Mouse (Mus musculus) left cerebral cortex, adult 2 months (tissue): Measurements from ENCODE around the gene Lrrc8c. TPM values are rescaled to one million over a fixed set of nuclear protein-coding genes. Genes with fewer than 3 reads are reported as not detected.

ENCODE experiments used
- DNase-seq, 2 experiments: peaks; one replicate each; pipeline ENCODE4 v3.0.0; 2021 to 2022; ENCODE audit warnings: low spot score in 2 of 2, mixed read lengths in 1 of 2; ENCODE audit errors: extremely low spot score in 1 of 2
- H3K27ac ChIP-seq: fragments of 200-600 bp; 2 replicates; pipeline ENCODE4 v1.8.1; 2022
- H3K4me3 ChIP-seq: fragments of 200-600 bp; 2 replicates; pipeline ENCODE4 v1.8.1; 2022
- CTCF ChIP-seq: fragments of 200-600 bp; IDR thresholded peaks from 2 replicates; pipeline ENCODE4 v1.8.1; 2022; ENCODE audit warnings: antibody characterized with exemption, mild to moderate bottlenecking, moderate library complexity
- intact Hi-C: fragments of 180-260 bp; cut with DNase I; formaldehyde crosslinking; loops from one replicate; pipeline ENCODE4 v1.15.1; 2025
- total RNA-seq, 2 experiments: library from RNA; stranded (reverse); gene quantifications; 2 replicates each; pipeline ENCODE4 v1.2.3; 2021

Lrrc8c gene
- total RNA-seq, 2 experiments from 2014 or later: 32.7 to 37.5 TPM

DNA sequence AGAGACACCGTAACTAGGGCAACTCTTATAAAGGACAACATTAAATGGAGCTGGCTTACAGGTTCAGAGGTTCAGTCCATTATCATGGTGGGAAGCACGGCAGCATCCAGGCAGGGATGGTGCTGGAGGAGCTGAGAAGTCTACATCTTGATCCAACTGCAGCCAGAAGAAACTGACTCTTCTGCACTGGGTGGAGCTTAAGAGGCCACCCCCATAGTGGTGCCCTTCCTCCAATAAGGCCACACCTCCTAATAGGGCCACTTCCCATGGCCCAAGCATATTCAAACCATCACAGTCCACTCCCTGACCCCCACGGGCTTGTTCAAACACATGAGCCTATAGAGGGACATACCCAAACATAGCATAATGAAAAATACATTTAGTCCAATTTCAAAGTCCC, 16.0 kb downstream of the Lrrc8c start:
- Histone ChIP-seq H3K4me3 (no peak overlapping the region), H3K27ac (no peak overlapping the region)
- no peak for TF ChIP-seq CTCF
- intact Hi-C loops: no loop called here
- no peak for DNase-seq

DNA sequence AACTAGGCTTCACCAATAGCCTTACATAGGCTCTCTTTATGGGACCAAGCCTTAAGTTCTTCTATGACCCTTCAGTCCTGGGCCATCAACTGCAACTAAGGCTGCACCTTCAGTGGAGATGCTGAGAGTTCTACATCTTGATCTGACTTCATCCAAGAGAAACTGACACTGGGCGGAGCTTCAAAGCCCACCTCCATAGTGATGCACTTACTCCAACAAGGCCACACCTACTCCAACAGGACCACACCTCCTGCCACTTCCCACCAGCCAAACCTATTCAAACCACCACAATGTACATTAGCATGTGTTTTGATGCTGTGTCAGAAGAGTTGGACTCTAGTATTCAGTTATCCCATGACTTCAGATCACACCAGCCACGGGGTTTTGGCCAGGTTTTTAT, 17.0 kb downstream of the Lrrc8c start:
- H3K27ac ChIP-seq: no peak overlapping the region
- TF ChIP-seq CTCF: no peak
- intact Hi-C loops: no loop called here
- no peak overlapping the region for H3K4me3 ChIP-seq
- no peak for DNase-seq

DNA sequence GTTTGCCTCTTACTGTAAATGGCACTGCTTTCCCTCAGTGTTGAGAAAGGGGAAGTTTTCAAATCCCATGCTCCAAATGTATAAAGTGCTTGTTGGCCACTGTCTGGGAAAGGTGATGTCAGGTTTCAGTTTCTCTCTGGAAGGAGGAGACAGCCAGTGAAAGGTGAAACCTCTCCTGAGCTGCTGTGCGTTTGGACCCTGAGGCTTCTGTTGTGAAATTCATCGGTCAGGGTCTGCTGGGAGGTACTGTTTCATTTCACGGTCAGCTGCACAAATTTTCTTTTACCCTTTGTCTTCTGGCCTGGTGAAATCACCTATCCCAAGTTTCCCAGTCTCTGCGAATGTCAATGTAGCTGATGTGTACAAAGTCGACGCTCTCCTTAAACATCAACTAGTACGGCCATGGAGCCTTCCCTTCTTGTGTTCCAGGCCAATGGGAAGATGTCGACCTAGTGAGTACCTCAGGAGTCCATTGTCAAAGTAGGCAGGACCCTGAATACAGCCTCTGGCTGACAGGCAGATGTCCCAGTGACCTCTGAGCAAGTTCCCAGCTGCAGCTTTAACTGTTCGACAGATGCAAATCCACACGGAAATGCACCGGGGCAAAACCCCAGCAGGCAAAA, 18.0 kb downstream of the Lrrc8c start:
- no peak overlapping the region for H3K27ac ChIP-seq
- no peak for DNase-seq
- no peak overlapping the region for H3K4me3 ChIP-seq
- TF ChIP-seq CTCF: no peak
- intact Hi-C loops: no loop called here

DNA sequence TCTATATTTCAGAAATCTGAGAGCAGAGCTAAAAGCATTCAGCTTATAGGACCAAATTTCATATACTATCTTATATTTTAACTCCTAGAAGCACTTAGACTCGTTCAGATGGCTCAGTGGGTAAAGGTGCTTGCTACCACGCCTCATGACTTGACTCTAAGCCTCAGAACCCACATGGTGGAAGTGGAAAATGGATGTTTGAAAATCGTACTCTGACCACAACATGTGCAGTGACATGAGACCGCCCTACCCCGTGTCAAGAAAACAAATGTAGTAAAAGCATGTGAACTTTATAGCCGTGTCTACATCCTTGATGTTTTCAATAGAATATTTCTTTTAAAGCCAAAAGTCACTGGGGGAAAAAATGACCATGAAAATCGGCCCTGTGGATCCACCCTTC, 21.9 kb downstream of the Lrrc8c start:
- intact Hi-C loops: no loop called here
- no peak overlapping the region for H3K4me3 ChIP-seq
- H3K27ac ChIP-seq: no peak overlapping the region
- DNase-seq: no peak
- no peak for TF ChIP-seq CTCF

DNA sequence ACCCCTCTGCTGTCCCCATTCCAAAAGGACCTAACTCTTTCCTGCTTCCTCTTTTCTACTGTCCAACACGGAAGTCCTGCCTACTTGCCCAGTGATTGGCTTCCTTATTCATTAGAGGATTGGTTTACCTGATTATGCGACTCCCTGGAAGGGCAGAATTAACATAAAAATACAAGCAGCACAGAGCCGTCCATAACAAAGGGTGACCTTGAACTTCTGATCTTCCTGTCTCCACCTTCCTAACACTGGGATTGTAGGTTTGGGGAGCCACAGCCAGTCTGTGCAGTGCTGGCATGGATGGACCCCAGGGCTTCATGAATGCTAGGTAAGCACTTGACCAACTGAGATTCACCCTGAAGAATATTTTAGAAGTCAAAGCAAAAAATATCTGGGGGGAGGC, 25.9 kb downstream of the Lrrc8c start:
- TF ChIP-seq CTCF: no peak
- H3K27ac ChIP-seq: no peak overlapping the region
- intact Hi-C loops: no loop called here
- no peak overlapping the region for H3K4me3 ChIP-seq
- DNase-seq: no peak

DNA sequence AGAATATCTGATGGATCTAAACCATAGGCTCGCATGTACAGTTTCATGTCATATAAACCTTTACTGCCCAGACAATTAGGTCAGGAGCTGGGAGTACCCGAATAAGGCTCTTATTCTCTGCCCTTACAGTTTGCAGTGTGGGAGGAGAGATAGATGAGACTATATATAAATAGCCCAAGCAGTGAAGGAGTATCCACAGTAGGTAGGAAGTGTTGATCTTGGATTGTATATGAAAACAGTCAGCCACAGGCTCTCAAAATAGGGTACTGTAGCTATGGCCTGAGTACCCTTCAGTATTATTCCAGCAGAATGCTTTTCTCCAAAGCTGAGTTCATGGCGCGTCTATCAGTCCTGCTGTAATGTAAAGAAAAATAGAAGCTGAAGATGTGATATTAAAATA, 27.9 kb downstream of the Lrrc8c start:
- Histone ChIP-seq H3K4me3 (no peak overlapping the region), H3K27ac (peak overlapping the region; percentile 54)
- intact Hi-C loops: no loop called here
- DNase-seq: no peak
- no peak for TF ChIP-seq CTCF

DNA sequence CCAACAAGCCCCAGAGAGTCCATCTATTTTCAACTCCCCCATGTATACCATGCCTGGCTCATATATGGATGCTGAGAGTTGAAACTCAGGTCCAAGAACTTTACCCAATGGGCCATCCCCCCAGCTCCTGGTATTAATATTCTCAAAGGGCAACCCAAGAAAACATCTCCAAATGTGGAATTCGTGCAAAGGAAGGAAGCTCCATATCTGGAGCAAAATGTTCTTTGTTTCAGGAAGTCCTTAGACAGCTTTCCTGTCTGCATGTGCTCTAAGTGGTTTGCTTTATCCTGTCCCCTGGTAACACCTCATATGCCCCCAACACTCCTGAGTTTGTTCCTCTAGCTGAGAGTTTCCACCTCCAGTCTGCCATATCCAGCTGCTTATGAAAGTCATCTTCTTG, 32.6 kb downstream of the Lrrc8c start:
- Histone ChIP-seq H3K27ac (no peak overlapping the region), H3K4me3 (no peak overlapping the region)
- no peak for TF ChIP-seq CTCF
- DNase-seq: no peak
- intact Hi-C loops: no loop called here

DNA sequence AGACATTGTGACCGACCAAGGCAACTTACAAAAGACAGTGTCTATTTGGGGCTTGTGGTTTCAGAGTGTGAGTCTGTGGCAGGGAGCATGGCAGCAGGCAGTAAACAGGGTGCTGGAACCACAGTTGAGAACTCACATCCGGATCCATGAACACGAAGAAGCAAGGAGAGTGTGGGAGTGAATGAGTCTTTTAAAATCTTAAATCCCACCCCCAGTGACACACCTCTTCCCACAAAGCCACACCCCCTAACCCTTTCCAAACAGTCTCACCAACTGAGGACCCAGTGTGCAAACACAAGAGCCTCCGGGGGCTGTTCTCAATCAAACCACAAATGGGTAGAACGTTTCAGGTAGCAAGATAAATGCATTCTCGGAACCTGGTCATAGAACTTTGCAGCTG, 37.1 kb downstream of the Lrrc8c start:
- Histone ChIP-seq H3K27ac (no peak overlapping the region), H3K4me3 (no peak overlapping the region)
- intact Hi-C loops: no loop called here
- TF ChIP-seq CTCF: no peak
- no peak for DNase-seq

DNA sequence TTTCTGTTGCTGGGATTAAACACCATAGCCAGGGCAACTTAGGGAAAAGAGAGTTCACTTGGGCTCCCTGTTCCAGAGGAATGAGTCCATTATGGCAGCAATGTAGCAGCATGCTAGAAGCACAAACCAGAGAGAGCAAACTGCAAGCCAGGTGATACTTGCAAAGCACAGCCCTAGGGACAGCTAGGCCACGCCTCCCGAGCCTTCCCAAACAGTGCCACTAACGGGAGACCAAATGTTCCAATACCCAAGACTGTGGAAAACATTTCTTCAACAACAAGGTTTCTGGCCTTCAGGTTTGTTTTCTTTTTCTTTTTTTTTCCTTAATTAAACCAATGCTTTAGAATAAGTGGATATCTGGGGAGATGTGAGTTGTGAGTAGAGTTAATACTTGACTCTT, 38.2 kb downstream of the Lrrc8c start:
- TF ChIP-seq CTCF: no peak
- intact Hi-C loops: no loop called here
- DNase-seq: no peak
- 0 out of 2 replicates have a peak overlapping the region, but pooled peaks have one; percentile 48 for H3K27ac ChIP-seq
- no peak overlapping the region for H3K4me3 ChIP-seq

DNA sequence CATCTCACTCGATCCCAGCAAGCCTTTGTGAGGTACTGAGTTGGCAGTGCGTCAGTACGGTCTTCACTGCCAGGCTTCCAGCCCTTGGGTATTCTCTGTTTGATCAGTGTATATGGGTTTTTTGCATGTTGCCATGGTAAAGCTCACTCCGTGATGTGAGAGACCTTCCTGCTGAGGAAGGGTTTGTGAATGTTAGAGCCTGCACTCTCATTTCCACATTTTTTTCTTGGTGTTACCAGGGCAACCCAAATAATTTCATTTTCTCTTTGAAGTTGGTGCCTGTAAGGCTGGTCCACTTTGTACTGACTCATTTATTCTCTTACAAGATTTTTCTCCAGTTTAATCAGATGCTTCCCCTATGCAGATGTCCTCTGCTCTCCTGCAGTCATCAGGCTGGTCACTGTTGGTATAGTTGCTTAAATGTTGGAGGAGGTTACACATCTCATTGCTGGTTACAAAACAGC, 38.6 kb downstream of the Lrrc8c start:
- Histone ChIP-seq H3K4me3 (no peak overlapping the region), H3K27ac (0 out of 2 replicates have a peak overlapping the region, but pooled peaks have one; percentile 48)
- intact Hi-C loops: no loop called here
- no peak for TF ChIP-seq CTCF
- DNase-seq: peak in 1 of 2 experiments; percentile 26

DNA sequence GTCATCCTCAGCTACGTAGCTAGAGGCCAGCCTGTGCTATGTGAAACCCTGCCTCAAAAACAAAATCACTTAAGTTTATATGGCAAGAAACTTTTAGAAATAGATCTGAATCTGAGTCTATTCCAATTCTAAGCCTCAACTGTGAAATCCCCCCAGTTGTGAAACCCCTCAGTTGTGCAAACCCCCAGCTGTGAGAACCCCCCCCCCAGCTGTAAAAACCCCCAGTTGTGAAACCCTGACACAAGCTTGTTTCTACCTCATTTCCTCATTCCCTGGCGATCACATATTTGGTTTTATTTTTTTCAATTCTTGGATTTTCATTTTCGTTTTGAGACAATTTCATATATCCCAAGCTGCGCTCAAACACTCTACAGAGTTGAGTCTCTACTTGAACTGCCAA, 39.3 kb downstream of the Lrrc8c start:
- DNase-seq: no peak
- no peak for TF ChIP-seq CTCF
- intact Hi-C loops: no loop called here
- H3K4me3 ChIP-seq: no peak overlapping the region
- no peak overlapping the region for H3K27ac ChIP-seq

DNA sequence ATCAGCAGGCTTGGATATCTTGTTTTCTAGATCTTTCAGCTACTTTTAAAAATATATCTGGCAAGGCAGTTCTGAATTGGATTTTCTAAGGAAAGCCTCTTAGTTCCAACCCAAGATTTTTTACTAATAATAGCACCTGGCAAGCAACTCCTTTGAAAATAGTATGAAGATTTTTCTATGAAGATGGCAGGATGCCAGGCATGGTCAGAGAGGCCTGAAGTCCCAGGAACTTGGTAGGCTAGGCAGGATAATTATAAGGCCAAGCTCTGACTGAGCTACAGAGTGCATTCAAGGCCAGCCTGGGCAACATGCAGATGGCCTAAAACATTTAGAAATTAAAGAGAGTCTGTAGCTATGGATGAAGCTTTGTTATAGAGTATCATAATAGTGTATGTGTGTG, 42.7 kb downstream of the Lrrc8c start:
- H3K27ac ChIP-seq: peak overlapping the region; percentile 41; the same call in 1 of the 2 replicates
- intact Hi-C loops: no loop called here
- no peak overlapping the region for H3K4me3 ChIP-seq
- no peak for DNase-seq
- no peak for TF ChIP-seq CTCF

DNA sequence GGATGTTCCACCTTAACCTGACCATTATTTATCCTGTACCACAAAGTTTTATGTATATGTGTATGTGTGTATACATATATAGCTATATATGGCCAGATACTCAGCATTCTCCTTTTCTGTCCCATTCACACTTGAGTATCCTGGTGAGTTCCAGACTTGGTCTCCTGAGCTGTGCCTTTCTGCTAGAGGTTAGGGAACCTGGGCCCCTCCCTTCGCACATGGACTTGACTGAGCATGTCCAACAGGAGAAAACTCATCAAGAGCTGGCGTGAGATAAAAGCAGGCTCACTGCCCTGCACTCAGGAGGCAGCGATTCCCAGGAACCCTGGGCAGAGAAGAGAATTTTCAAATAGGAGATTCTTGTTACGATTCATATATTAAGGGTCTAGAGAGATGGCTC, 45.6 kb downstream of the Lrrc8c start:
- no peak for TF ChIP-seq CTCF
- intact Hi-C loops: no loop called here
- Histone ChIP-seq H3K27ac (no peak overlapping the region), H3K4me3 (no peak overlapping the region)
- no peak for DNase-seq
